Mouse (Mus musculus) intestine, embryonic 15.5 days (tissue): ENCODE measurements around the gene Hspe1. TPM values are rescaled to one million over a fixed set of nuclear protein-coding genes. Genes with fewer than 3 reads are reported as not detected.
A peak's percentile ranks its signal among the peaks of the same experiment; 100 is the strongest.
"Not testable (repeated sequence)": the region's sequence is repeated elsewhere in the genome, so short reads cannot be mapped to it uniquely, and the experiment has no call there.

Experiments used
- ATAC-seq: fragments of 200-750 bp; cut with Nextera tagmentation; 2 replicates; pipeline ENCODE4 v1.8.0; 2017; ENCODE audit warnings: moderate TSS enrichment, moderate library complexity
- H3K27ac ChIP-seq: fragments of 300-500 bp; sonication (generic); 2 replicates; pipeline ENCODE4 v1.5.1; 2015; ENCODE audit warnings: mild to moderate bottlenecking, inconsistent platforms
- H3K27me3 ChIP-seq: fragments of 300-500 bp; sonication (generic); replicated peaks from 2 replicates; pipeline ENCODE4 v1.6.1; 2015; ENCODE audit warnings: inconsistent platforms
- H3K36me3 ChIP-seq: fragments of 300-500 bp; sonication (generic); 2 replicates; pipeline ENCODE4 v1.6.1; 2015; ENCODE audit warnings: inconsistent platforms
- H3K4me1 ChIP-seq: fragments of 300-500 bp; sonication (generic); replicated peaks from 2 replicates; pipeline ENCODE4 v1.6.1; 2015; ENCODE audit warnings: inconsistent platforms
- H3K4me2 ChIP-seq: fragments of 300-500 bp; sonication (generic); replicated peaks from 2 replicates; pipeline ENCODE4 v1.6.1; 2015; ENCODE audit warnings: mild to moderate bottlenecking, inconsistent platforms
- H3K4me3 ChIP-seq: fragments of 300-500 bp; sonication (generic); replicated peaks from 2 replicates; pipeline ENCODE4 v1.5.1; 2015; ENCODE audit warnings: inconsistent platforms
- H3K9ac ChIP-seq: fragments of 300-500 bp; sonication (generic); 2 replicates; pipeline ENCODE4 v1.6.1; 2015; ENCODE audit warnings: inconsistent platforms
- H3K9me3 ChIP-seq: fragments of 300-500 bp; sonication (generic); 2 replicates; pipeline ENCODE4 v1.6.1; 2016; ENCODE audit warnings: inconsistent platforms
- WGBS: fragments of 180-500 bp; shearing (Covaris S2); methylation state at CpG from one replicate; pipeline ENCODE4 v1.1.7; 2015; 5-methylcytosine and 5-hydroxymethylcytosine counted together
- polyA plus RNA-seq: library from polyadenylated mRNA; unstranded; fragments of >200 nt; fragmentation: Nextera tagmentation; extraction: Ambion mirVana; gene quantifications from 2 replicates; pipeline ENCODE4 v1.2.1, GENCODE M21; 2015

Hspe1 gene
- polyA plus RNA-seq, 1 experiment from 2014 or later: 881 TPM

DNA sequence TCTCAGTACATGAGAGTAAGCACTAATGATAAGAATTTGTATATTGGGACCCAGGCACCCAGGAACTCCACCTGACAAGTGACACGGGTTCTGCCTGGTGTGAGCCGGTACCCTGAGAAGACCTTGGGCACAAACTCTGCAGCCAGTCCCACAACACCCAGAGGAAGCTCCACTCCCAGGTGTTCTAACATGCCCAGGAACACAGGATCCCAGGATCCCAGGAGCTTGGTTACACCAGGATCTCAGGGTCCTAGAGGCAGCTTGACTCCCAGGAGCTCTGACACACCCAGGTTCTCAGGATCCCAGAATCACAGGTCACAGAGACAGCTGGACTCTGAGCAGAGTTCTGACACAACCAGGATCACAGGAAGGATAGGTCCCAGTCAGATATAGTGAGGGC, 36.2 kb downstream of the Hspe1 start:
- not testable (repeated sequence) for ATAC-seq, H3K36me3 ChIP-seq, H3K9me3 ChIP-seq, H3K9ac ChIP-seq, H3K4me2 ChIP-seq, H3K4me1 ChIP-seq, H3K4me3 ChIP-seq, H3K27me3 ChIP-seq, H3K27ac ChIP-seq
- 92% methylated on average over 2 of the region's 2 CpGs for WGBS

DNA sequence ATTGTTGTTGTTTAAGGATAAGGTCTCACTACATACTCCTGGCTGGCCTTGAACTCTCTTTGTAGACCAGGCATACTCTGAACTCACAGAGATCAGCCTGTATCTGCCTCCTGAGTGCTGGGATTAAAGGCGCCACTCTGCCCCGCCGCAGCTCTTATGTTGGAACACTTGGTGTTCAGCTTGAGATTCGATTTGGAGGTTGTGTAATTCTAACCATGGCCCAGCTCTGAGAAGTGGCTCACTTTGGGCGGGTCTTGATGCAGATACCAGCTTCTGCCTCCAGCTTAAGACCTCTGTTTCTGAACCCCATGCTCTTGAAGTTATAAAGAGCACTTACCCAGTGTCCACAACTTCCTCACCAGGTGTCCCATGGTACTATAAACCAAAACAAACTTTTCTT, 41.8 kb downstream of the Hspe1 start:
- Histone ChIP-seq H3K4me3 (no peak overlapping the region), H3K4me1 (peaks cover 7% of the 10 kb centered on the region; the same call in 1 of the 2 replicates), H3K27me3 (no peaks in the 10 kb centered on the region), H3K36me3 (no peaks in the 10 kb centered on the region), H3K27ac (no peak overlapping the region), H3K9me3 (no peaks in the 10 kb centered on the region), H3K4me2 (no peak overlapping the region), H3K9ac (no peak overlapping the region)
- ATAC-seq: no peak
- WGBS: 89% methylated on average over 5 of the region's 5 CpGs

DNA sequence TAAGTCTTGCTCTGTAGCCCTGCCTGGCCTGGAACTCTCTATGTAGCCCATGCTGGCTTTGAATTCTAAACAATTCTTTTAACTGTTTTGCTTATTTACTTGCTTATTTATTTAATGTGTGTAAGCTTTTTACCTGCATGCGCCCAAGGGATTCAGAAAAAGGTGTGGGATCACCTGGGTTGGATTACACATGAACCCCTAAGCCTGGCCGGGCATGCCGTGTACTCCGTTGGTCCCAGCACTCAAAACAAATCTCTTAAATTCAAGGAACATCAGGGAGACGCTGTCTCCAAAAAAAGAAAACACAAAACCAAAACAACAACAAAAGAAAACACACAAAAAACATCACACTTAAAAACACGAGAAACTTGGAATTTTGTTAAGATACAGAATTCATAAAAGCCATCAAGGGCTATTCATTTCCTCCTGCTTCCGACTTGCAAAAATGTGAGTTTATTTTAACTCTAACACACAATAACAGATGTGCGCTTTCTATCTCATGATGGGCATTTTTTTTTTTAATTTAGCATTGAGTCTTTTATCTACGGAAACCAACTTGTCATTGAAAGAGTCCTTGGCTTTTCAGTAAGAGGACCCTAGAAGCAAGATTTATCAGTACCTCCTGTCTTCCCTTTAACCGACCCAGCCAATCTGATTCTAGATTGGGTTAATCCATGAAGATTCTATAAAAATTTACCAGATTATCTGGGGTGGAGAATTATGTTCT, 42.4 kb downstream of the Hspe1 start:
- Histone ChIP-seq H3K4me1 (peaks cover 7% of the 10 kb centered on the region; the same call in 1 of the 2 replicates), H3K9me3 (no peaks in the 10 kb centered on the region), H3K27ac (peak overlapping the region; percentile 73), H3K4me2 (peak overlapping the region; percentile 59), H3K9ac (peak overlapping the region; percentile 39; the same call in 1 of the 2 replicates), H3K4me3 (peak overlapping the region; percentile 99), H3K36me3 (no peaks in the 10 kb centered on the region), H3K27me3 (no peaks in the 10 kb centered on the region)
- no peak for ATAC-seq
- 62% methylated on average over 10 of the region's 10 CpGs for WGBS

DNA sequence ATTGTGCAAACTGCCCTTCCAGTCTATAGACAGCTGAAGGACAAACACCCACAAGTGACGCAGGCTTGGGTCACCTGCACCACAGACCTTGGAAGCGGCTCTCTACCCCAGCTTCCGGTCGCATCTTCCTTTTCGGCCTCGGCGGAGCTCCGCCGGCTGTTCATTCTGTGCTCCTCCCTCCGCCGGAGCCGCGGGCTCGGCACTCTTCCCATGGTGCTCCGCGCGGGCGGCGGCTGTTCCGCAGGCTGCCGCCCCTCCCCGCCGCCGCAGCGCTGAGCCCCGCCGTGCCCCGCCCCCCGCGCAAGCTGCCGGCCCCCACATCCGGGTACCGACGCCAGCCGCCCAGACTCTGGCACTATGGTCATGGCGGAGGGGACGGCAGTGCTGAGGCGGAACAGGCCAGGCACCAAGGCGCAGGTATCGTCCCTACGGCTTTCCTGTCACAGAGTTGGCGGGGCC, 43.0 kb downstream of the Hspe1 start, which contains the start of gene Mob4:
TSS of gene Mob4 (plus strand) at position 289 of the 459 bp plus-strand sequence.
- peak; percentile 97 for ATAC-seq
- peak within 1 kb of the TSS; percentile 98 for H3K27ac ChIP-seq
- peaks cover 7% of the 10 kb centered on the region; the same call in 1 of the 2 replicates for H3K4me1 ChIP-seq
- WGBS: under 1% methylated on average over 42 of the region's 42 CpGs
- no peaks in the 10 kb centered on the region for H3K36me3 ChIP-seq
- peak within 1 kb of the TSS; percentile 99 for H3K9ac ChIP-seq
- H3K9me3 ChIP-seq: no peaks in the 10 kb centered on the region; the same call in 1 of the 2 replicates
- H3K4me3 ChIP-seq: peak within 1 kb of the TSS; percentile 99
- peak within 1 kb of the TSS; percentile 59 for H3K4me2 ChIP-seq
- no peaks in the 10 kb centered on the region for H3K27me3 ChIP-seq

DNA sequence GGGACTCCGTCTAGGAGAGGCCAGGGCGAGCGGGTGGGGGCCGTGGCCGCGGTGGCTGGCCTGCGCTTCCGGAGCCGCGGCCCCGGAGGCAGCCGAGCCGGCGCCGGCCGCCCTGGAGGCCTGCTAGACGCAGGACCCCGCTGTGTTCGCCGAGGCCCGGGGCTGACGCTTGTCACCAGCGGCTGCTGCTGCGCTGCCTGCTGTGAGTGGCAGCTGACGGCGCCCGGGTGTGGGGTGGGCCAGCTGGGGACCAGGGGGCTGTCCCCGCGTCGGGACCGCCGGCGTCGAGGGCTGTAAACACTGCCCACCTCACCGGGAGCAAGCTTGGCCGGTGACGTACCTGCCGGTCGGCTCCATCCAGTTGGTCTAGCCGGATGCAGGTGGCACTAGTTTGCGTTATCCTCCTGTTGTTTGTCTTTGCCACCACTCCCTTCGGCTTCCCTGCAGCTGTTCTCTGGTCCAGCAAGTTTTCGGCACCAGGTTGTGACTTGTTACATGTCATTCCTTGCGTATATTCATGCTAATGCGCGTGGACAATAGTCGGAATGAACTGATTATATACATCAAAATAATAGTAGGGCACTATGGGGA, 43.6 kb downstream of the Hspe1 start:
- whole genome bisulfite sequencing: under 1% methylated on average over 47 of the region's 47 CpGs
- Histone ChIP-seq H3K4me1 (peaks cover 7% of the 10 kb centered on the region; the same call in 1 of the 2 replicates), H3K4me3 (peak overlapping the region; percentile 99), H3K4me2 (peak overlapping the region; percentile 59), H3K9ac (peak overlapping the region; percentile 99), H3K36me3 (no peaks in the 10 kb centered on the region), H3K27ac (peak overlapping the region; percentile 98), H3K27me3 (no peaks in the 10 kb centered on the region), H3K9me3 (no peaks in the 10 kb centered on the region; the same call in 1 of the 2 replicates)
- ATAC-seq: peak; percentile 88; the same call in 1 of the 2 replicates

DNA sequence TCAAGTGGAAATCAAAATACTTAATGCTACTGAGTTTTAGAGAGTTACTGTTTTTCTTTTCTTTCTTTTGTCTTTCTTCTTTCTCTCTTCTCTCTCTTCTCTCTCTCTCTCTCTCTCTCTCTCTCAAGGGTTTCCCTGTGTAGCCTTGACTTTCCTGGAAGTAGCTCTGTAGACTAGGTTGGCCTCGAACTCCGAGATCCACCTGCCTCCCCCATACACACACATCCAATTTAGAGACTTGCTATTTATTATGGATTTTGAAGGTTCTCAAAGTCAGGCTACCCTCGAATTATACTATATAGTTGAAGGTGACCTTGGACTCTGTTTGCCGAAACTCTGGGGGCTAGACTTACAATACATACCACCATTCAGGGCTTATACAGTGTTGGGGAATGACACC, 44.4 kb downstream of the Hspe1 start:
- Histone ChIP-seq H3K9me3 (no peaks in the 10 kb centered on the region; the same call in 1 of the 2 replicates), H3K36me3 (no peaks in the 10 kb centered on the region), H3K9ac (peak overlapping the region; percentile 99; the same call in 1 of the 2 replicates), H3K4me3 (peak overlapping the region; percentile 99), H3K27me3 (no peaks in the 10 kb centered on the region), H3K27ac (no peak overlapping the region), H3K4me1 (peaks cover 7% of the 10 kb centered on the region; the same call in 1 of the 2 replicates), H3K4me2 (peak overlapping the region; percentile 59)
- WGBS: 53% methylated on average over 4 of the region's 4 CpGs
- no peak for ATAC-seq

DNA sequence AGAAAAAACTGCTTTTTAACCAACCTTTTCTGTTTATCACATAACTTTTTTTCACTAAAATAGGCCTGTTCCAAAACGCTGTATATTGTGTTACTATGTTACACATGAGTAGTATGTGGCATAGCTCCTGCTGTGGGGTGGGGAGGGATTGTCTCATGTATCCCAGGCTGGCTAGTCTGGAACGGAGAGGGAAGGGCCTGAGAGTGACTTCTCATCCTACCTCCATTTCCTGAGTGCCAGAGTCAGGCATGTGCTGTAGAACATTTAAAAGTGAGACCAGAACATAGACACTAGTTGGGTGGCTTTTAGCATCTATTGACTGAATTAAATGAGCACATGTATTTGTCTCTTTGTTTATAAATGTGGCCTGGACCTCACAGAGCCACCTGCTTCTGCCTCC, 45.2 kb downstream of the Hspe1 start:
- WGBS: 54% methylated on average over 2 of the region's 2 CpGs
- no peak overlapping the region for H3K4me3 ChIP-seq

DNA sequence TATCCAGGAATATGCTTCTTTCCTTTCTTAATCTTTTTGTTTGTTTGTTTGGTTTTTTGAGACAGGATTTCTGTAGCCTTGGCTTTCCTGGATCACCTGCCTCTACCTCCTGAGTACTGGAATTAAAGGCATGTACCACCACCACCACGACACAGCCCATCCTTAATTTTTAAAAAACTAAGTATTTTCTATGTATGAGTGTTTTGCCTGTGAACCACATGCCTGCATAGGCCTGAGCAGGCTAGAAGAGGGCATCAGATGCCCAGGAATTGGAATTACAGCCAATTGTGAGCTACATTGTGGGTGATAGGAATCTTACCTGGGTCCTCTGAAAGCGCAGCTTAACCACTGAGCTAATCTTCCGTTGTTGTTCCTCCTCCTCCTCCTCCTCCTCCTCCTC, 46.4 kb downstream of the Hspe1 start:
- Histone ChIP-seq H3K4me3 (no peak overlapping the region), H3K4me2 (no peak overlapping the region), H3K9me3 (no peaks in the 10 kb centered on the region; the same call in 1 of the 2 replicates), H3K27ac (no peak overlapping the region), H3K36me3 (0 out of 2 replicates have a peak, but pooled peaks cover 3% of the 10 kb centered on the region), H3K4me1 (peaks cover 7% of the 10 kb centered on the region; the same call in 1 of the 2 replicates), H3K9ac (no peak overlapping the region), H3K27me3 (no peaks in the 10 kb centered on the region)
- 97% methylated on average over 3 of the region's 3 CpGs for WGBS
- ATAC-seq: no peak

More for the DNA sequence above, 45.2 kb downstream of the Hspe1 start:
- Histone ChIP-seq H3K9me3 (no peaks in the 10 kb centered on the region; the same call in 1 of the 2 replicates), H3K9ac (no peak overlapping the region), H3K4me1 (peaks cover 7% of the 10 kb centered on the region; the same call in 1 of the 2 replicates), H3K27me3 (no peaks in the 10 kb centered on the region), H3K27ac (no peak overlapping the region), H3K4me2 (peak overlapping the region; percentile 36), H3K36me3 (no peaks in the 10 kb centered on the region)
- ATAC-seq: no peak

DNA sequence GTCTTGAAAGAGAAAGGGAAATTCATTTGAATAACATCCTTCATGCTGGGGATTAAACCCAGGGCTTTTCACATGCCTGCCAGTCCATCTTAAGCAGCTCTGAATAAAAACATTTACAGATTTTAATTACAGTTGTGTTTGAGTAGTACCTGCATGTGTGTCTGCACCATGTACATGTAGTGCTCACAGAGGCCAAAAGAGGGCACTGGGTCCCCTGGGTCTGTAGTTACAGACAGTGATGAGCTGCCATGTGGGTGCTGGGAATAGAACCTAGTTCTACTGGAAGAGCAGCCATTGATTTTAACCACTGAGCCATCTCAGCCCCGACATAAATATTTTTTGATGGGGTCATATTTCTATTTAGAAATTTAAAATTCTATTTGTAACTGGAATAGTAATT, 47.9 kb downstream of the Hspe1 start:
- ATAC-seq: no peak
- Histone ChIP-seq H3K27me3 (no peaks in the 10 kb centered on the region), H3K4me1 (peaks cover 7% of the 10 kb centered on the region; the same call in 1 of the 2 replicates), H3K4me3 (no peak overlapping the region), H3K9ac (no peak overlapping the region), H3K27ac (no peak overlapping the region), H3K36me3 (0 out of 2 replicates have a peak, but pooled peaks cover 3% of the 10 kb centered on the region), H3K9me3 (no peaks in the 10 kb centered on the region; the same call in 1 of the 2 replicates), H3K4me2 (no peak overlapping the region)
- 95% methylated on average over 1 of the region's 1 CpGs for WGBS

Other genes with a start within 250 kb of the Hspe1 start
- gene Ankrd44, start 161.7 kb upstream of the Hspe1 start, polyA plus RNA-seq: 7.4 and 8.5 TPM in 2 replicates
- 269 and 327 TPM in 2 replicates for gene Sf3b1, start 60.7 kb upstream of the Hspe1 start, polyA plus RNA-seq
- 16.7 and 17.8 TPM in 2 replicates for gene Coq10b, start 35.4 kb upstream of the Hspe1 start, polyA plus RNA-seq
- 702 and 739 TPM in 2 replicates for gene Hspd1, start 111 bp downstream of the Hspe1 start, polyA plus RNA-seq
- gene Mob4, start 43.1 kb downstream of the Hspe1 start, polyA plus RNA-seq: 143 and 152 TPM in 2 replicates
- 8.5 and 9.8 TPM in 2 replicates for gene Rftn2, start 138.7 kb downstream of the Hspe1 start, polyA plus RNA-seq
- gene Mars2, start 149.0 kb downstream of the Hspe1 start, polyA plus RNA-seq: 5.2 and 5.3 TPM in 2 replicates